Mouse (Mus musculus): Measurements from ENCODE around the gene Abhd14a. TPM values are rescaled to one million over a fixed set of nuclear protein-coding genes. Genes with fewer than 3 reads are reported as not detected.

Gene Abhd14a
- total RNA-seq, 4 experiments from 2014 or later, result 31.7 to 35.8 (median 34.5) TPM

GRCm38 (mm10) chr9:106413606-106414005, 33.9 kb downstream of the Abhd14a start:
- no peak for DNase-seq (ENCODE audit: low spot score in 2 of 2)

GRCm38 (mm10) chr9:106412210-106412609, 35.3 kb downstream of the Abhd14a start:
- DNase-seq (ENCODE audit: low spot score in 2 of 2), result no peak

GRCm38 (mm10) chr9:106411729-106412128, 35.7 kb downstream of the Abhd14a start:
- DNase-seq (ENCODE audit: low spot score in 2 of 2), result no peak

- peak in 1 of 2 experiments; percentile 79 for DNase-seq (ENCODE audit: low spot score in 2 of 2)
Measured at GRCm38 (mm10) chr9:106411091-106411594, 36.3 kb downstream of the Abhd14a start.

GRCm38 (mm10) chr9:106410086-106410650, 37.3 kb downstream of the Abhd14a start:
- no peak for DNase-seq (ENCODE audit: low spot score in 2 of 2)

- DNase-seq (ENCODE audit: low spot score in 2 of 2), result no peak
Measured at GRCm38 (mm10) chr9:106409096-106409495, 38.4 kb downstream of the Abhd14a start.

- DNase-seq (ENCODE audit: low spot score in 2 of 2), result peak in 1 of 2 experiments; percentile 63
Measured at GRCm38 (mm10) chr9:106406443-106407078, 40.9 kb downstream of the Abhd14a start.

GRCm38 (mm10) chr9:106405275-106405674, 42.2 kb downstream of the Abhd14a start:
- DNase-seq (ENCODE audit: low spot score in 2 of 2), result no peak

GRCm38 (mm10) chr9:106402607-106403375, 44.7 kb downstream of the Abhd14a start:
- peak in 1 of 2 experiments; percentile 81 for DNase-seq (ENCODE audit: low spot score in 2 of 2)

GRCm38 (mm10) chr9:106402149-106402548, 45.3 kb downstream of the Abhd14a start:
- DNase-seq (ENCODE audit: low spot score in 2 of 2), result no peak

- DNase-seq (ENCODE audit: low spot score in 2 of 2), result no peak
Measured at GRCm38 (mm10) chr9:106399808-106400207, 47.7 kb downstream of the Abhd14a start.

- DNase-seq (ENCODE audit: low spot score in 2 of 2), result no peak
Measured at GRCm38 (mm10) chr9:106398667-106399311, 48.7 kb downstream of the Abhd14a start.

- no peak for DNase-seq (ENCODE audit: low spot score in 2 of 2)
Measured at GRCm38 (mm10) chr9:106397733-106398132, 49.7 kb downstream of the Abhd14a start.

GRCm38 (mm10) chr9:106394649-106395602, 52.6 kb downstream of the Abhd14a start:
- DNase-seq (ENCODE audit: low spot score in 2 of 2), result no peak

- no peak for DNase-seq (ENCODE audit: low spot score in 2 of 2)
Measured at GRCm38 (mm10) chr9:106393548-106393947, 53.9 kb downstream of the Abhd14a start.

- no peak for DNase-seq (ENCODE audit: low spot score in 2 of 2)
Measured at GRCm38 (mm10) chr9:106392828-106393527, 54.5 kb downstream of the Abhd14a start.
